Mouse (Mus musculus) gastrocnemius, postnatal 25 days (tissue): ENCODE data around the gene Slc9a9. TPM values are rescaled to one million over a fixed set of nuclear protein-coding genes. Genes with fewer than 3 reads are reported as not detected.

ENCODE experiments used
- DNase-seq: peaks from one replicate; pipeline ENCODE4 v3.0.0; 2022
- total RNA-seq, 2 experiments: library from RNA; stranded (reverse); gene quantifications; 1 replicate in 1 of 2; 2 replicates in 1 of 2; pipeline ENCODE4 v1.2.3; 2021

The Slc9a9 gene
- total RNA-seq, 2 experiments from 2014 or later = 2.5 to 2.9 TPM

DNA sequence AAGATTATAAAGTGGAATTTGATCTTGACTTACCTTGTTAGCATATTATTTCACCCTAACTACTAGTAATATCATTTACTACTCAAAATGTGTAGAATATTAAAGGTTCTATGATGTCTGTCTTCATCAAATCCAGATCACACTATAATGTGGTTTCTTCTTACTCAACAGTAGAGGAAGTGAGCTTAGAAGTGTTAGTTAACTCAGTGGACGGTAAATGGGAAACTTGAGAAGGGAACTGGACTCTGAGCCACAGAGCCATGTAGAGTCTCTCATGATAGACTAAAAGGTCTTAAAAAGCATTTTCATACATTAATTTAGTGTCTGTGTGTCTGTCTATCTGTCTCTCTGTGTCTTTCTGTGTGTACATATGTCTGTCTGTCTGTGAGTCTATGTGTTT lies 64.6 kb downstream of the Slc9a9 start:
- no peak for DNase-seq

DNA sequence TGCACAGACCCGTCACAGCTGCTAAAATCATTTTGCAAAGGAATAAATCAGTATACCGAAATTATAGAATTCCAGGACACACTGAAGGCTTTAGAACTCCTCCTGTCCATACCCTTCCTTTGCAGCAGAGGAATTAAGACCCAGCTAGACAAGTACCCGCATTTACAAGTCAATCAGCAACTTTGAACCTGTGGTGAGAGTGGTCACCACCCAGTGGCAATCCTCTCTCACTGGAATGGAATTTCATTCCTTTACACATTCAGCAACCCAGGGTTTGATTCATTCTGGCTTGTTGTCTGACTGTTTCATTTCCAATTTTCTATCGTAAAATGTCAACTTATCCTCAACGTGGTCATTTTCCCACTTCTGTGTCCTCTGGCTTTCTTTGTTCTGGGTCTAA lies 67.5 kb downstream of the Slc9a9 start:
- DNase-seq = no peak

DNA sequence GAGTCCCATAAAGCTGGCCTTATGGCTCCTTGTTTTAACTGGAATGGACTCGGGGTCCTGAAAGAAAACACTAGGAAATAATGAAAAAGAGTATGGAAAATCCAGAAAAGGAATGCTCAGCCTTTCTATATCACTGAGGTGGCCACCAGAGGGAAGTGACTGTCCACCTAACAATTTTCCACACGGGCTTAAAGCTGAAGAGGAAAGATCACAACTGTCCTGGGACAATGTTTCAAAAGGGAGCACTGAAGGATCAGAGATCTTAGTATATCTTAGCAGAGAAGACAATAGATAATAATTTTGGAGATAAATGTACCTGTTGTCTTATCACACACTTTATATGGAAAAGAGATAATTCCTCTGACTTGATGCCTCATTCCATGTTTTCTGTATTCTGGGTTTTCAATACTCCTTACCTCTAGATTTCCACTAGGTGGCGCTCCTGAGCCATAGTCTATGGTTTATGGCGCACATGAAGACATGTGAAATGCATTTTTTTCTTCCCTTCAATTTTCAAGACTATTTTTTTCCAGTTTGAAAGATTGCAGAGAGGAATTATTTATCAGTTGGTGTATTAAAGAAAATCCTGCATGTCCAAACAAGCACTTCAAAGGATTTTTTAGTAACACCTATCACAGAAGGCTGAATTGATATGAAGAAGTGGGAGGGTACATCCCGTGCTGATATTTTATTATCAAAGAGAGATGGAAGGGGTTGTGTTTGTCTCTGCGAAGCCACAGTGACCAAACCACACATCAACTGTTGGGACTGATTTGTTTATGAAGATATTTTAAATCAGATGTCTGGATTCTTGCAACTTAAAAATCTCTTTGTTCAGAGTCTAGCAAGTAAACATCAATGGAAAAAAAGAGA lies 69.1 kb downstream of the Slc9a9 start:
- no peak for DNase-seq

DNA sequence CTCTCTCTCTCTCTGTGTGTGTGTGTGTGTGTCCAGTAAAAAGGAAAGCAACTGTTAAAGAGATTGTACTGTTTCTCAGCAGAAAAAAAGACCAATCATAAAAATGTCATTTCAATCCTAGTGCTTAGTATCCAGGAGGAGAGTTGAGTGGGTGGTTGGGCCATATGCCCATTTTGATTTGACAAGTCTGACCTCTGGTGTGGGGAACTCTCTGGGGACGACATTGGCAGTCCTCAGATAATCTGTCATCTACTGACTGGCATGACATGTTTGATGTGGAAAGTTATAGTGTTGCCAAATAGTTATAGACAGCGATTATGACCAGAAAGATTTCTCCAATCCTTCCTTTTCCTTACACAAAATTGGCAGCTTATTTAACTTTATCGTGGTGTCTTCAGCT lies 71.1 kb downstream of the Slc9a9 start:
- no peak for DNase-seq

DNA sequence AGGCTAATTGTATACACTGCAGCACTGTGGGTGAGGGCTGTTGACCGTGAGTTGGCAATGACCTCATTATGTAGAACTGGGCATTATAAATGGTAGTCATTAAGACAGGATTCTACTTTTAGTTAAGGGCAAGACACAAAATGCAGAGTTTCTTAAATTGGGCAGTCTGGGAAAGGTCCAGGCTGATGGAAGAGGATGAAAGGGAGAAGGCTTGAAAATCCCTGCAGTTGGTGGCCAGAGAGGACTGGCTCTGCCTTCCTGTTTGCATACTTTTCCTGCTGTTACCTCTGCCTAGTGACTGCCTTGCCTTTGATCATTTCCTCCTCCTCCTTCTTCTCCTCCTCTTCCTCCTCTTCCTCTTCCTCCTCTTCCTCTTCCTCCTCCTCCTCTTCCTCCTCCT lies 73.6 kb downstream of the Slc9a9 start:
- DNase-seq = no peak

DNA sequence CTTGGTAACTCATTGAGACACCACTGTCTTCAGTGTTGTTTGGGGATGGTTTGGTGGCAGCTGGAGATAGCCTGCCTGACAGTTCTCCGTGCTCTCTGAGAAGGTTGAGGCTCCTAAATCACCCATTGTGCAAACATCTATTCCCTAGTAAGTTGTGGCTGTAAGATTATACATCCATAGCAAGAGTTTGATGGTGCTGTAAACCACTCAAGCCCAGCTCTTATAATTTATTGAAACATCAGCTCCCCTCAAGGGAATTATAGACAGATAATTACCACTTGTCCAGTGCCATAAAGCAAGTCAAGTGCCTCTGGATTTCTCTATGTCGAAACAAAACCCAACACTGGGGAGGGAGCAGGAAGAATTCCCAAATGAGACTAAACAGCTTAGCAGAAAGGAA lies 78.8 kb downstream of the Slc9a9 start:
- DNase-seq = no peak

DNA sequence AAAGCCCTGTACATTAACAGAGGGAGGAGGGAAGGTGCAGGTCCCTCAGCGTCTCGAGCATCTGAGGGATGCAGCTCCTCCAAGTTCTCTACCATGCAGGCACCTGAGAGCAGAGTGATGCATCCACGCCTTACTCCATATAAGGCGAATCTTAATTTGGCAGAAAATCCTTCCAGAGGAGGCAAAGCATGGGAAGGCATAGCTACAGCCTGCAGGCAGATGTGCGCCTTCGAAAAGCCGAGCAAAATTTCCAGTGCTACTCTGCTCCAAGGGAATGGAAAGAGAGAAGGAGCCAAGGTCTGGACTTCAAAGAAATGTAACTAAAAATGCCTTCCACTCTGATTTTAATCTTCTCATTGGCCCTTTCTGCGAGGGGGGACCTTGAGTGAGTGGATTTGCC lies 80.5 kb downstream of the Slc9a9 start:
- DNase-seq = no peak

DNA sequence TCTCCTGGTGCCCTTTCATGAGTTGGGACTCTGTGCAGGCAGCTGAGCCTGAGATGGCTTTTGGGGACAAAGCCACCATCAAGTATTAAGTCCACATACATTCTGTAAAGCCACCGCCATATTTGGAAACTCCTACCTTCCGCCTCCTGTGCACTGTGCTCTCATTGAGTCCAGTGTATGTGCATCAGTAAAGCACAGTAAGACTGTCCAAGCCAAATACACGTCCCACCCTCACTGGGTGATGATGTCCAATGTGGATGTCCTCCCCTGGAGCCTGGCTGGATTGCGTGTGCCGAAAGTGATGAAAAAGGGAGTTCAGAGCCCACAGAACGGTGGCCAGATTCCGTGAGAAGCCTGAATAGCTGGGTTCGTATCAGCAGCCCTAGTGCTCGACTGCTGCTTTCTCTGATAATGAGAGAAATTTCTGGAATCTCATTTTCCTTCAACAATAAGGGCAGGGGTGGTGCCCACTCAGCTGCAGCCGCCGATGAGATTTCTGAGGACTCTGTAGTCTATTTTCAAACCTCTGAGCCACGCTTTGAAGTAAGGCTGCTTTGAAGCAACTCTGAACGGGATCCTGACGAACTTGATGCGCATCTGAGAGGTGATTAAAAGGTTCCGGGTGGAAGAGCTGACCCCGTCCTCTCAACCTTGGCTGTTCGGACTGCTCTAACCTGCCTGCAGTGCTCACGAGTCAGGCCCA lies 81.4 kb downstream of the Slc9a9 start:
- DNase-seq = no peak

DNA sequence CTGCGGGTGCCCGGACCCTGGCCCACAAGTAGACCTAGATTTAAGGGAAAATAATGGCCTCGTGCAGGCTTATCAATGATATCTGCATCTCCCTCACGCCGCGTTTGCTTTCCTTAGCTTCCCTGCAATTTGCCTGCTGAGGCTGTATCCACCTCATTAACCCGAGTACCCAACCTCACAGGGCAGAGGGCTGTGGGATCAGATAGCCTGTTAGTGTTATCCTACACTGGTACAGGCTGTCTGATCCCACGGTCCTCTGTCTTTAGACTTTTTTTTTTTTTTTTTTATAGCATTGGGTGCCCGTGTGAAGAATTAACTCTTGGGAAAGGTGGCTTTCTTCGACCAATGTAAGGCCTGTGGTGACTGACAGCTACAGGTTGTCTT lies 81.9 kb downstream of the Slc9a9 start:
- no peak for DNase-seq

DNA sequence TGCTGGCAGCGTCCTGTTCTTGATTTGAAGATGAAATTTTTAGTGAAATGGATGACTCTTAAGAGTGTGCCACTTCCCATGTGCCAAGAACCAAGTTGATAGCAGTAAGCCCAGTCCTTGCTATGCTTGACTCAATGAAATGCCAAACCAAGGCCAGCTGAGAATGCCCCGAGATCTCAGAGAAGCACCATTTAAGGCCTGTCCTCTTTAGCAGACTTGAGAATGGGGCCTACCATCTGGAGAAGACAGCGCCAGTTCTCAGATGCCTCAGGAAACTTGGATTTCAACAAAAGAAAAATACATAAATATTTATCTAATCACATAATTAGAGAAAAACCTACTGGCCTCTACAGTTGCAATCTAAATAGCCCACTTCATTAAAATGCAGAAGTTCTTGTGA lies 82.4 kb downstream of the Slc9a9 start:
- DNase-seq = no peak

DNA sequence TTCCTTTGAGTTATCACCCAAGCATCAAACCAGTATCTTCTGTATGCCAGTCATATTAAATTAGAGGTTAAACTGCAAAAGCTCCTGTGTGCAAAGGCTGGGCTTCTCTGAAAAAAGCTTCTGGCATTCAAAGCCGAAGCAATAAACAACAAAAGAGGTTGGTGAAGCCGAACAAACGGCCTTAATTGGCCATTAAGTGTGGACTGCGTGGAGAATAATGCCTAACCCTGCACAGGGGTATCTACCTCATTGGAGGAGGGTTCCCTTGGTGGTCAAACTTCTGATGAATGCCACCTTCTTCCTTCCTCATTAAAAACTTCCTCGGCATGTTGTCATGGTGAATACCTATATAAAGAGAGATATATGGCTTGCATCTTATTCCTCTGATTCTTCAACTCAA lies 90.2 kb downstream of the Slc9a9 start:
- DNase-seq = no peak

DNA sequence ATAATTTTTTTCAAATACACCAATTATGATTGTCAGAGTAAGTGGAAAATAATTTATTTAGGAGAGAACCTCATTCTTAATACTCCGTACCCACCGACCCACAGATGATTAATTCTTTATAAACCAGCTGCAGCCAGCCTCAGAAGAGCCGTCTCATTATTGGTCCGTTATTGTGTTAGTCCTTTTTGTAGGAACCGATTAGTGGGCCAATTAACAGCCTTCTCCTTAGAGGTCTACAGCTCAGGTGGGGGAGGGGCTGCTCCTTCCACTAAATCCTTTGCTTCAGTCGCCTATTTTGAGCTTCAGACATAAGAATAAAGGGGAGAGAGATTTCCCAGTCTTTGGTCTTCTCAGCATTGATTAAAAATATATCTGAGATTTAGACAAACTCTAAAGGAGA lies 98.4 kb downstream of the Slc9a9 start:
- DNase-seq = no peak

DNA sequence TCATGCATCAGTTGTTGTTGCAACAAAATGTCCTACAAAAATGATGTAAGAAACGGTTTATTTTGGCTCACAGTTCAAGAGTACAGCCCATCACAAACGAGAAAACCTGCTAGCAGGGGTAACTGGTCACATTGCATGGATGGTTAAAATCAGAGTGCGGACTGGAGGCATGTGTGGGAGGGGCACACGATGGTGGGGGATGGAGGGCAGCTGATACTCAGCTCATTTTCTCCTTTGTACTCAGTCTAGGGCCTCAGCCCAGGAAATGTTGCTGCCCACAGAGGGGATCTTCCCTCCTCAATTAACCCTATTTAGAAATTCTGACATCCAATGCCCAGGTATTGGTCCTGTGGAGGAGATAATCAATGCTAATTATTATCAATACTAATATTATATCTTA lies 98.8 kb downstream of the Slc9a9 start:
- DNase-seq = no peak

DNA sequence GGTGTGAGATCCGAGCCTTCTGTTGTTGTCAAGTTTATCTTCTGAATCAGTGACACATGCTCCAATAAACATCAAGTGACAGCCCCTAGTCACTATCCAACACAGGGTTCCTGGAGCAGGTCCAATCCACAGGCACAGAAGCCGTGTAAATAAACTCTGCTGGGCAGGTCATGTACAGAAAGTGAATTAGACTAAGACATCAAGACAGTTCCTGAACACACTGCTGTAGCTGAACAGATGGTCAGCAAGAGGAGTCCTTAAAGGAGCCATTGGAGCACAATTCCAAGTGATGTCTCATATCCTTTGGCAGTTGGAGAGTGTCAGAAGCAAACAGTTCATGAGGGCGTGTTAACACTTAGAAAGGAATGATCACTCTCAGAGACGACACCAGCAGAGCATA lies 103.6 kb downstream of the Slc9a9 start:
- DNase-seq = no peak

DNA sequence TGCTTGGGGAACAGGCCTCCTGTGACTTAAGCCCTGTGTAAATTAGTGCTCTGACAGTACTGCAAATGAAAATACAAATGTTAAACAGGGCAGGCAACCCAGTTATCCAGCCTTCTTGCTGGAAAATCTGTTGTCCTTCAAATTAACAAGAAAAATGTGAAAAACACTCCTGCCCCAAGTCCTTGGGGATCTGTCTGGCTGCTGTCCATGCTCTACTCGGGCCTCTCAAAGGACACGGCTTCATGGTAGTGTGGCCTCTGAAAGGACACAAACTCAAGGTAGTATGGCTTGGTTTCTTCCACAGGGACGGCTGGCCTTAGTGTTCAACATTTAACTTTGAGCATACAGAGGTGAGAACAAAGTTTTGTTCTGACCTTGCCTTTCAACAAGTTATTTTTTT lies 118.6 kb downstream of the Slc9a9 start:
- no peak for DNase-seq

DNA sequence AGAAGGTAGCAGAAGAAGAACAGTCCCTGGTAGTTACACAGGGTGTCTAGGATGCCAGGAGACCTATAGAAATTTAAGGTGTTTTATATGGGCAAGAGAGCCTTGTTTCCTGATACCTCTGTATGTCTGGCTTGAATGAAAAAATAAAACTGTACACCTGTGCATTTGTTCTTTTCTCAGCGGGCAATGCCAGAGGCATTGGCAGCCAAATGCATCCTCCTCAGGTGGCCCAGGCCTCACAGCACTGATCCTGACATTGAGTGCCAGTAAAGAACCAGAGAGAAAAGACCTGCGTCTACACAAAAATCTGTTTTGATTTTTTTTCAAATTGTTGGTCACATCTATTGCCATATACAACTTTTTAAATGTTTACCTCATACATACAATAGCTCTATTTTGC lies 121.3 kb downstream of the Slc9a9 start:
- DNase-seq = no peak

DNA sequence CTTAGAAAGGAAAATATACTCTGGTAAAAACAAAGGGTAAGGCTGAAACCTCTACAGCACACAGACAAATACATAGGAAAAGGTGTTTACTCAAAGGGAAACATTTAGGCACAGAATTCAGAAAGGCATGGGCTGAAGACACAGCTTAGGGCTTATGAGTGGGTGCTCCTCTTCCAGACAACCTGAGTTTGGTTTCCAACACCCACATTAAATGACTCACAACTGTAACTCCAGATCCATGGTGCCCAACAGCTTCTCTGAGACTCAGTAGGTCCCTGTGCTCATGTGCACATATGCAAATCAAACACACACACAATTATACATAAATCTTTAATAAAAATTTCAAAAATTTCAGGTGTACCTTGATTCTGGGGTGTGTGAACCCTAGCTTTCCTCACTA lies 133.4 kb downstream of the Slc9a9 start:
- DNase-seq = no peak

DNA sequence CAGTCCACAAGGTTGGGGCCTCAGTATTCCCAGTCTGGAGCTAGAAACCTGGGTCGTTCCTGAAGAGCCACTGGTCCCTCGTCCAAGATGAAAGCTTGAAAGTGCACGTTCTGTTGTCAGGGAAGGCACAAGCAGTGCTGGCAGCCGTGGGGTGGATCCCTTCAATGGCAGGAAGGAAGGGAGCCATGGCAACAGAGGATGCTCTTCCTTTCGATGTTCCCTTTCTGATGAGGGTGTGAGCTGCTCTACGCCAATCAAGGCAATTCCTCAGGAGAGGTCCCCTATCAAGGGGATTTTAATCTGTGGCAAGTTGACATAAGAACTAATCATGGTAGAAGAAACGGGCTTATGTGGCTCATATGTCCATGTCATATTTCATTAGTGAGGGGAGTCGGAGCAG lies 135.8 kb downstream of the Slc9a9 start:
- no peak for DNase-seq

DNA sequence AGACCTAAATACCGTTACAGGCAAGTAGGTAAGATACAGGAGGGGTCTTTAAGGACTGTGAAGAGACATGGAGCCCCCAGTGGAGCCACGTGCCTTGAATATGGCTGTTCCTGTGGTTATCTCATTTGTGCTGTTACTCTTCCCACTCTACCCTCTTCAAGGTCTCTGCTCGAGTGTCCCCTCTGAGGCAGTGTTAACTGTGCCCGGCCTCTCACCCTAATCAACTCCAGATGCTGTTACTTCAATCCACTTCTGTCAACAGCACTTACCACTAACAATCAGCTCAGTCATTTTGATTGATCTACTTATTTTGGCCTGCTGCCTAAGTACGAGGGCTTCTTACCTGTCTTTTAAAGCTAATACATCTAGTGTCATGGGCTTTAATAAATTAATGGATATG lies 145.8 kb downstream of the Slc9a9 start:
- DNase-seq = no peak

DNA sequence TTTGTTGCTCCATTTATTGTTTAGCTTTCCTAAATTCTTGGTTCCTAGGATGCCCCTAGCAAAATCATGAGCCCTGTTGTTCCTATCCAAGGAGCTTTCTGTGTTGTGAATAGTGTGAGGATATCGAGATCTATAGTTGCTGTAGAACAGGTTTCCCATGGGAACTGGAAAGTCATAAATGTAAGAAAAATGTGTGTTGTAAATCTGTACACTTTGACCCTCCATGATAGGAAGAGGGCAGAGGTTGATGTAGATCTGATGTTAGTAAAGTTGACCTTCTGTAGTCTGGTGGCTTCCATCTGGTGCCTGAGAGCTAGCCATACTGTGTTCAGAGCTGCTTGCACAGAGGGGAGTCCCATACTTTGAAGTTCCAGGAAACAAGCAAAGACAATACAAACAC lies 151.6 kb downstream of the Slc9a9 start:
- no peak for DNase-seq

DNA sequence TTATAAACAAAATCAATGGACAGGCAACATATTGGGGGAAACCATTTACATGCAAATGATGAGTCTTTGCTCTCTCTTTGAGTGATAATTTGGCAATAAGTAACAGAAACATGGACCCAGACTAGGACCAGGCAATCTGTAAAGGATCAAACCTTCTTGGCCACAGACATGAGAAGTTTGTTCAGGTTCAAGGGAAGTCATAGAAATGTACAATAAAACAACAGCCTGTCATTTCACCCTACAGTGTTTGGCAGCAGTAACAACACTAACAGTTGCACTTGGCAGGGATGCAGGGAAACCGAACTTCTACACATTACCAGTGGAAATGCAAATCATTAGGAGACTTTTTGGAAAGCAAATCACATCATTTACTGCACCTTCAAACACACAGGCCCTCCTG lies 164.1 kb downstream of the Slc9a9 start:
- DNase-seq = no peak

DNA sequence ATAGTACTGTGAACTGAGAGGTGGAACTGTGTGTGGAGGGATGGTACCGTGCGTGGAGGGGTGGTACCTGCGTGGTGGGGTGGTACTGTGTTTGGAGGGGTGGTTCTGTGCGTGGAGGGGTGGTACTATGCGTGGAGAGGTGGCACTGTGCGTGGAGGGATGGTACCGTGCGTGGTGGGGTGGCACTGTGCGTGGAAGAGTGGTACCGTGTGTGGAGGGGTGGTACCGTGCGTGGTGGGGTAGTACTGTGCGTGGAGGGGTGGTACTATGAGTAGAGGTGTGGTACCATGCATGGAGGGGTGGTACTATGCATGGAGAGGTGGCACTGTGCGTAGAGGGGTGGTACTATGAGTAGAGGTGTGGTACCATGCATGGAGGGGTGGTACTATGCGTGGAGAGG lies 167.7 kb downstream of the Slc9a9 start:
- no peak for DNase-seq

DNA sequence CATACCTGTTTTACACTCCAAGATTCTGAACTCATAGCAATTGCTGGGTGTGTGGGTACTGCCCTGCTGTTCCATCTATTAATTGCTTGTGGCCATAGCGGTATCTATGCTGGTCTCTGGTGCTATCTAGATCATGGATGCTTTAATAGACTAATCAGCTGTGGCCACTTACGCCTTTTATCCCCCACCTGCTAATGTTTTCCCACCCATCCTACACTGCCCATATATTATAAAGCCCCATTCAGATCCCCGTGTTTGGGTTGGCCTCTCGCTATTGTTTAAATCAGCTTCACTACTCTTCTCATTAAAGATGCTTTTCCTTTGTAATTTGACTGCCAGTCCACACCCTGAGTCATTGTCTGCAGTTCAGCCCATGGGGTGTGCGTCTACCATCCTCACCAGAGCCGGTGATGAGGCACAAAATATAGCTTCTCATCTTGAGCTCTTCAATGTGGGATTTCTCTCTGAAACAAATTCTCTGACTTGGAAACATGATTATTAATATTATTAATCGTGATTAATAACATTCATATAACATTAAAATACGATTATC lies 168.8 kb downstream of the Slc9a9 start:
- no peak for DNase-seq

DNA sequence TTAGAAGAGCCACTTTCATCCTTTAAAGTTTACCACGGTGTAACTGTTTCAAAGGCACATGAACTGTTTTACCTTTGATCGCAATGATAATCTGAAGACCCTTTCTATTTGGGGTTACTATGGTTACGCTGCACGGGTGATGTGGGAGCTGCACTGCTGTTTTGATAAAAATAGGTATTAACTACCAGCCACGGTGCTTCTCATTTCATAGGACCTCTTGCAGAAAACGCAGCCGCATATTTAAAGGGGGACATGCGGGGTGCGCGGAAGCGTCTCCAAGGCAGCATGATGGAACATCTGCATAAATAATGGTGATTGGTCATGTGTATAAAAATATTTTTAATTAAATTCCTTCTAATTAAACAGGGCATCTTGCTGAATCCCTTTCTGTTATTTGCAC lies 169.5 kb downstream of the Slc9a9 start:
- DNase-seq = no peak
